Mouse (Mus musculus) myocyte (in vitro differentiated cells): ENCODE measurements around the gene Kcnq5. TPM values are rescaled to one million over a fixed set of nuclear protein-coding genes. Genes with fewer than 3 reads are reported as not detected.

ENCODE experiments used
- H3K27me3 ChIP-seq: one replicate; pipeline ENCODE4 v1.6.1; 2011; ENCODE audit not compliant: control insufficient read depth, insufficient read depth, insufficient read length
- H3K36me3 ChIP-seq: one replicate; pipeline ENCODE4 v1.6.1; 2011; ENCODE audit not compliant: control insufficient read depth, insufficient read depth
- H3K4me2 ChIP-seq: one replicate; pipeline ENCODE4 v1.6.1; 2011; ENCODE audit warnings: low read depth, control low read depth
- H3K4me3 ChIP-seq: one replicate; pipeline ENCODE4 v1.5.1; 2011; ENCODE audit warnings: mild to moderate bottlenecking, control low read depth, moderate library complexity
- H3K79me2 ChIP-seq: one replicate; pipeline ENCODE4 v1.6.1; 2011; ENCODE audit not compliant: control insufficient read depth, insufficient read depth
- H3ac ChIP-seq: one replicate; pipeline ENCODE4 v1.6.1; 2011; ENCODE audit not compliant: control insufficient read depth, insufficient read length
- CEBPB ChIP-seq: IDR thresholded peaks from 2 replicates; pipeline ENCODE4 v1.6.1; 2011; ENCODE audit warnings: mild to moderate bottlenecking, moderate library complexity; ENCODE audit not compliant: poor library complexity, insufficient read depth, severe bottlenecking
- E2F4 ChIP-seq: IDR thresholded peaks from one replicate; pipeline ENCODE4 v1.6.1; 2011; ENCODE audit warnings: mild to moderate bottlenecking, control low read depth, moderate library complexity; ENCODE audit not compliant: insufficient read depth
- MAX ChIP-seq: IDR thresholded peaks from one replicate; pipeline ENCODE4 v1.6.1; 2011; ENCODE audit warnings: low read depth, mild to moderate bottlenecking, control low read depth
- MYOD1 ChIP-seq, 3 experiments: IDR thresholded peaks; one replicate each; pipeline ENCODE4 v1.6.1; 2011; ENCODE audit warnings: control low read depth in 2 of 3, low read depth in 2 of 3, mild to moderate bottlenecking in 2 of 3, moderate library complexity in 1 of 3; ENCODE audit not compliant: insufficient read length in 2 of 3, control insufficient read depth in 1 of 3
- MYOG ChIP-seq, 3 experiments: IDR thresholded peaks; one replicate each; pipeline ENCODE4 v1.6.1; 2011; ENCODE audit warnings: control low read depth in 2 of 3, low read depth in 2 of 3, mild to moderate bottlenecking in 2 of 3; ENCODE audit not compliant: insufficient read length in 2 of 3, control insufficient read depth in 1 of 3, insufficient read depth in 1 of 3
- POLR2A ChIP-seq: IDR thresholded peaks from one replicate; pipeline ENCODE4 v1.6.1; 2011; ENCODE audit warnings: low read depth, mild to moderate bottlenecking, control low read depth, moderate library complexity; ENCODE audit not compliant: insufficient read length
- POLR2AphosphoS2 ChIP-seq: IDR thresholded peaks from one replicate; pipeline ENCODE4 v1.6.1; 2011; ENCODE audit warnings: low read depth, control low read depth; ENCODE audit not compliant: insufficient read length
- REST ChIP-seq: IDR thresholded peaks from one replicate; pipeline ENCODE4 v1.6.1; 2011; ENCODE audit warnings: mild to moderate bottlenecking, control low read depth, moderate library complexity; ENCODE audit not compliant: insufficient read depth, insufficient read length
- SRF ChIP-seq: IDR thresholded peaks from one replicate; pipeline ENCODE4 v1.6.1; 2011; ENCODE audit warnings: low read depth; ENCODE audit not compliant: control insufficient read depth, insufficient read length
- TCF12 ChIP-seq: IDR thresholded peaks from one replicate; pipeline ENCODE4 v1.6.1; 2011; ENCODE audit warnings: mild to moderate bottlenecking, control low read depth; ENCODE audit not compliant: poor library complexity, insufficient read depth, severe bottlenecking
- TCF3 ChIP-seq: IDR thresholded peaks from one replicate; pipeline ENCODE4 v1.6.1; 2011; ENCODE audit warnings: low read depth, control low read depth; ENCODE audit not compliant: insufficient read length
- USF1 ChIP-seq: IDR thresholded peaks from one replicate; pipeline ENCODE4 v1.6.1; 2011; ENCODE audit warnings: low read depth, mild to moderate bottlenecking, control low read depth, moderate library complexity
- polyA plus RNA-seq: library from polyadenylated mRNA; unstranded; fragments of >200 nt; fragmentation: generic; extraction: Trizol; gene quantifications from one replicate; pipeline ENCODE4 v1.2.1, GENCODE M21; 2012; ENCODE audit warnings: missing spikeins

Kcnq5 gene
- polyA plus RNA-seq, 1 experiment = not detected

DNA sequence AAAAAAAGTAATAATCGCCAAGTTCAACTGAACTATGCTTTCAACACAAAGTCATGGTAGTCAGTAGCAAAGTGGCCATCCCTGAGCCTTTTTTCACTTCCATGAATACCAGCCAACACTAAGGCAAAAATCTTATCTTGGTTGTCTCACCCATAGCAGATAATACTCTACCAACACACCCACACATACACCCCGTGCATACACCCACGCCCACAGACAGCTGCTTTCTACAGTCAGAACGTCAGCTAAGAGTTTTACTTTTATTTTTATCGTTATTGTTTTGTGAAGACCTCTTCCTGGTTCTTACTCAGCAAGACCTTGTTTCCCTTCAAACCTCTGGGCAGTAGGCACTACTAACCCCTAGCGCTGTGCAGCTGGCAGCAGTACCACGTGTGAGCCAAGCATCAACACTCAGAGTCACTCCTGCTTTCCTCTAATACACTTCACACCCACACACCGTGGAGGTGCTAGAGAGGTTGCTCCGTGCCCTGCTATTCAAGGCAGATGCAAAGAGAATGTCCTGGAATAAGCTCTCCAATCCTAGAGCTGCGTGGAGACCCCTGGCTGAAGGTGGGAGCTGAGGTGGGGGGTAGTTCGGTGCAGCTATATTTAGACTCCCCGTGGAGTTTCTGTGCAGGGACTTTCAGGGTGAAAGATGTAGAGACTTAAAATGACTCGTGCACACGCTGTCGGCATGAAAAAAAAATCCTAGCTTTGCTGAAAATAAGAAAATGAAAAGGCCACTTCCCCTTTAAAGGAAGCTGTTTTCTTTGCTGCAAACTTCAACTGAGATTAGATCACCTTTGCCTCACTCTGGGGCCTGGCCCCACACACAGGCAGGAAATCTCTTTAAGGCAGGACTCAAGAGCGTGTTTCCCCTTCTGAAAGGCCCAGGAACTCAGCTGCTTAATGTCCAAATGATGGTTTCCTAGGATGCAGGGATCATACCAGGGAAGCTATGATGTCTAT lies 1.4 kb upstream of the Kcnq5 start:
- Histone ChIP-seq H3K36me3 (no peaks in the 10 kb centered on the region), H3ac (no peak overlapping the region), H3K27me3 (no peaks in the 10 kb centered on the region), H3K4me2 (no peak overlapping the region), H3K79me2 (no peaks in the 10 kb centered on the region), H3K4me3 (no peak overlapping the region)
- TF ChIP-seq CEBPB (no peak), POLR2A (no peak), USF1 (no peak), MAX (no peak), E2F4 (no peak), POLR2AphosphoS2 (no peak), TCF12 (no peak), MYOG (IDR thresholded peaks at IDR 0.05; ENCODE audit: control insufficient read depth in 1 of 3, insufficient read depth in 1 of 3, insufficient read length in 2 of 3, low read depth in 2 of 3) (no peak), REST (no peak), TCF3 (no peak), SRF (no peak), MYOD1 (IDR thresholded peaks at IDR 0.05; ENCODE audit: control insufficient read depth in 1 of 3, insufficient read length in 2 of 3, low read depth in 2 of 3) (no peak)

DNA sequence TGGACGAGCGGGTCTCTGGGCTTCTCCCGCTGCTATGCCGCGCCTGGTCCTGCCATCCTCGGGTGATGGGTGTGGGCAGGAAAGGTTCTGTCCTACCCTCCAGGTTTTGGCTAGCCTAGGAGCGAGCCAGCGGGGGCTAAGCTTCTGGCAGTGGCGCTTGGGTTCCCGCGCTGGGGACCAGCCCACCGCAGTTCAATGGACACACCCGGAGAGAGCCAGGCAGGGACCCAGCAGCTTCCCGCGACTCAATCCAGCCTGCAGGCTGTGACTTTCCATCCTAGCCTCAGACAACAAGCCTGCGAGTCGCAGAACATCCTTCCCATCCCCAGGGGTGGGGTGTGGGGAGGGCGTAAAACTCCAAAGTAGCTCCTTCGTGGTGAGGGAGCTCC lies 335 bp upstream of the Kcnq5 start:
- H3K36me3 ChIP-seq = no peaks in the 10 kb centered on the region
- H3K4me2 ChIP-seq = no peak overlapping the region
- TF ChIP-seq TCF12 (no peak), MAX (no peak)
- no peaks in the 10 kb centered on the region for H3K79me2 ChIP-seq
- H3ac ChIP-seq = no peak overlapping the region
- no peaks in the 10 kb centered on the region for H3K27me3 ChIP-seq
- no peak overlapping the region for H3K4me3 ChIP-seq

DNA sequence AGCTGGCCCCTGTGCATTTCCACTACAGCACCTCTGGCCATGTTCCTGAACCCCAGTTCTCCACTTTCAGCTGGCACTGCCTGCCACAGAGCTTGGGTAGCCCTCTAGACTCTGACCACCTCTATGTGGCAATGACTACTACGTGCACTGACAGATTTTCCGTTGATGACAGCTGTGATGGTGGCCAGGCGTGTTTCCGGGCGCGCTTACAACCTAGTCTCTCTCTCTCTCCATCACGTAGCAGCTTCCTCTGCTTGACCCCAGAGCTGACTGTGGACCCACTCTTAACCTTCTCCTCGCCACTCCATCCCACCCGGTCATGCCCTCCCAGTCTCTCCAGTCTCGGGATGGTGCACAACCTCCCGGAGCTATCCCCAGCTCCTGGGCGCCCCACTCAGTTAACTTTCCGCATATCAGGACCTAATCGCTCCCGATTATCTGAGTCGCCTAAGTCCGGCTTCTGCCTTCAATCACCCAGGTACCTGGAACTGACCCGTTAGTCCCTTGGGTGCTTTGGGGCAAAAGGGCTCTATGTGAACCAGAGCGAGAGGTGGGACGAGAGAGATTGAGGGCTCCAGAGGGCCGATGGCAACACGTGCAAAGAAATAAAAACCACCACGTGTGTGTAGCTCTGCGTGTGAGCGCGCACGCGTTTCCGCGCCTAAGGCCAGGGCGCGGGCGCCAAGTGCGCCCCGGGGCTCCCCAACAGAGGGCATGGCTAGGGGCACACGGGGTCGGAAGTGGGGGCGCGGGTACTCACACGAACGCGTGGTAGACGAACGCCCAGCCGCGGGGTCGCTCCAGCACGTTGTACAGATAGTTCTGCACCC lies 1.1 kb downstream of the Kcnq5 start:
- TF ChIP-seq E2F4 = no peak
- no peak for TF ChIP-seq MYOD1 (IDR thresholded peaks at IDR 0.05; ENCODE audit: control insufficient read depth in 1 of 3, insufficient read length in 2 of 3, low read depth in 2 of 3)
- TF ChIP-seq REST = no peak
- TF ChIP-seq SRF = no peak
- no peak for TF ChIP-seq USF1
- Histone ChIP-seq H3K27me3 (no peaks in the 10 kb centered on the region), H3ac (no peak overlapping the region), H3K4me2 (no peak overlapping the region), H3K36me3 (no peaks in the 10 kb centered on the region), H3K4me3 (no peak overlapping the region), H3K79me2 (no peaks in the 10 kb centered on the region)

DNA sequence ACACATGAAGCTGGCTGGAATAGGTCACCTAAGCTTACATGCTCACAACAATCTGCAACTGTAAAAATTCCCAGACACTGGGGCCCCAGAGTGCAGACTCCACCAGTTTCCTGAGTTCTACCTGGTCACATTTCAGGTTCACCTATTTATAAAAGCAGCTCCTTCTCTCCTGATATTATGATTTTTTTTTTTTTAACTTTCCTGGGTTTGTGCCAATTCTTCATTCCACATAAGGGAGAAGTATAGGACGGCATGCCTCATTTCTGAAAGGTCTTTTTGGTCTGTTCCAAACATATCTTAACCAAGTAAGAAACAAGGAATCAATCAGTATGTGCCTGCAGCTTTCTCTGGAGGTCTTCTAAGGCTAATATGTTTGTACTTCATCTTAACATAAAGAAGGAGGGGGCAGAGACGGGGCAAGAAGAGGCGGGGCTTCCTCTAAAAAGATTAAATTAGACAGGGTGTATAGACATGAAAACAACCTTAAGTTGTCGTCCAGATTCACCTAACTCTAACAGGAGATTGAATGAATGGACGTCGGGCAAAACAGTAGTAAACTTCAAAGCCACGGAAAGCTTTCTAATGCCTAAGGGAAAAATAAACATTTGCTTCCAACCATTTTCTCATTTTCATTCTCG lies 2.0 kb downstream of the Kcnq5 start:
- TF ChIP-seq CEBPB (no peak), MAX (no peak), USF1 (no peak), MYOG (IDR thresholded peaks at IDR 0.05; ENCODE audit: control insufficient read depth in 1 of 3, insufficient read depth in 1 of 3, insufficient read length in 2 of 3, low read depth in 2 of 3) (no peak), POLR2AphosphoS2 (no peak), TCF12 (no peak), E2F4 (no peak), POLR2A (no peak), MYOD1 (IDR thresholded peaks at IDR 0.05; ENCODE audit: control insufficient read depth in 1 of 3, insufficient read length in 2 of 3, low read depth in 2 of 3) (no peak), REST (no peak)

More for the DNA sequence above, 2.0 kb downstream of the Kcnq5 start:
- H3K4me2 ChIP-seq = no peak overlapping the region
- H3K79me2 ChIP-seq = no peaks in the 10 kb centered on the region
- H3K36me3 ChIP-seq = no peaks in the 10 kb centered on the region
- H3K27me3 ChIP-seq = no peaks in the 10 kb centered on the region
- H3ac ChIP-seq = no peak overlapping the region
- no peak overlapping the region for H3K4me3 ChIP-seq
